Mouse (Mus musculus) lung, embryonic 16.5 days (tissue): ENCODE measurements around the gene Prkcb. TPM values are rescaled to one million over a fixed set of nuclear protein-coding genes. Genes with fewer than 3 reads are reported as not detected.

Source experiments
- ATAC-seq: fragments of 200-750 bp; cut with Nextera tagmentation; 2 replicates; pipeline ENCODE4 v1.8.0; 2017; ENCODE audit warnings: low read depth, mild to moderate bottlenecking, moderate library complexity
- H3K27ac ChIP-seq: fragments of 300-500 bp; sonication (generic); 2 replicates; pipeline ENCODE4 v1.5.1; 2014; ENCODE audit warnings: mild to moderate bottlenecking, control low read depth, low read length
- H3K27me3 ChIP-seq: fragments of 300-500 bp; sonication (generic); 2 replicates; pipeline ENCODE4 v1.6.1; 2014; ENCODE audit warnings: low read depth, low read length, mixed read lengths; ENCODE audit not compliant: control insufficient read depth, insufficient read depth
- H3K36me3 ChIP-seq: fragments of 300-500 bp; sonication (generic); 2 replicates; pipeline ENCODE4 v1.6.1; 2014; ENCODE audit warnings: low read length; ENCODE audit not compliant: control insufficient read depth, insufficient read depth
- H3K4me1 ChIP-seq: fragments of 300-500 bp; sonication (generic); replicated peaks from 2 replicates; pipeline ENCODE4 v1.6.1; 2014; ENCODE audit warnings: low read length, mixed read lengths; ENCODE audit not compliant: control insufficient read depth, insufficient read depth
- H3K4me2 ChIP-seq: fragments of 300-500 bp; sonication (generic); 2 replicates; pipeline ENCODE4 v1.6.1; 2014; ENCODE audit warnings: low read depth, low read length, control low read depth
- H3K4me3 ChIP-seq: fragments of 300-500 bp; sonication (generic); 2 replicates; pipeline ENCODE4 v1.5.1; 2014; ENCODE audit warnings: mild to moderate bottlenecking, low read length, control low read depth
- H3K9ac ChIP-seq: fragments of 300-500 bp; sonication (generic); 2 replicates; pipeline ENCODE4 v1.6.1; 2014; ENCODE audit warnings: low read length, control low read depth
- H3K9me3 ChIP-seq: fragments of 300-500 bp; sonication (generic); 2 replicates; pipeline ENCODE4 v1.6.1; 2016; ENCODE audit warnings: low read length; ENCODE audit not compliant: control insufficient read depth
- WGBS: fragments of 180-500 bp; shearing (Covaris S2); extraction: QIAGEN DNeasy Blood & Tissue Kit; methylation state at CpG from one replicate; pipeline ENCODE4 v1.1.7; 2014; 5-methylcytosine and 5-hydroxymethylcytosine counted together
- polyA plus RNA-seq: library from polyadenylated mRNA; unstranded; fragments of >200 nt; fragmentation: Nextera tagmentation; extraction: Ambion mirVana; gene quantifications from 2 replicates; pipeline ENCODE4 v1.2.1, GENCODE M21; 2015

Prkcb gene
- polyA plus RNA-seq, 1 experiment from 2014 or later = 4.1 TPM

DNA sequence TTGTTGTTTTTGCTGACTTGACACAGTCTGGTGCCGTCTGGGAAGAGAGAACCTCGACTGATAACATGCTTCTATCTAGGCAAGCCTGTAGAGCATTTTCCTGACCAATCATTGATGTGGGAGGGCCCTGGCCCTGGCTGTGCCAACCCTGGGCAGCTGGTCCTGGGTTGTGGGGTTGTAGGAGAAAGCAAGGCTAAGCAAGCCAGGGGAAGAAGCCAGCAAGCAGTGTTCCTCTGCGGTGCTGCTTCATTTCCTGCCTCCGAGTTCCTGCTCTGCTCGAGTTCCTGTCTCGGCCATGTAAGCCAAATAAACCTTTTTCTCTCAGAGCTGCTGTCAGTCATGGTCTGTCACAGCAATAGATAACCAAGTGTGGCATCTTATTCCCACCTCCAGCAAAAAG, 121.4 kb downstream of the Prkcb start:
- no peaks in the 10 kb centered on the region for H3K27me3 ChIP-seq
- H3K4me2 ChIP-seq = no peak overlapping the region
- no peak overlapping the region for H3K27ac ChIP-seq
- peaks cover 3% of the 10 kb centered on the region for H3K4me1 ChIP-seq
- WGBS = 63% methylated on average over 6 of the region's 6 CpGs
- H3K36me3 ChIP-seq = no peaks in the 10 kb centered on the region
- no peak for ATAC-seq
- H3K9ac ChIP-seq = no peak overlapping the region
- no peaks in the 10 kb centered on the region for H3K9me3 ChIP-seq
- no peak overlapping the region for H3K4me3 ChIP-seq

- Histone ChIP-seq H3K36me3 (no peaks in the 10 kb centered on the region), H3K4me1 (no peaks in the 10 kb centered on the region), H3K27me3 (no peaks in the 10 kb centered on the region), H3K4me3 (no peak overlapping the region), H3K9me3 (no peaks in the 10 kb centered on the region), H3K4me2 (no peak overlapping the region), H3K27ac (no peak overlapping the region), H3K9ac (no peak overlapping the region)
- WGBS = 69% methylated on average over 3 of the region's 3 CpGs
- ATAC-seq = no peak
Measured at GRCm38 (mm10) chr7:122410873-122411272, 122.3 kb downstream of the Prkcb start.

DNA sequence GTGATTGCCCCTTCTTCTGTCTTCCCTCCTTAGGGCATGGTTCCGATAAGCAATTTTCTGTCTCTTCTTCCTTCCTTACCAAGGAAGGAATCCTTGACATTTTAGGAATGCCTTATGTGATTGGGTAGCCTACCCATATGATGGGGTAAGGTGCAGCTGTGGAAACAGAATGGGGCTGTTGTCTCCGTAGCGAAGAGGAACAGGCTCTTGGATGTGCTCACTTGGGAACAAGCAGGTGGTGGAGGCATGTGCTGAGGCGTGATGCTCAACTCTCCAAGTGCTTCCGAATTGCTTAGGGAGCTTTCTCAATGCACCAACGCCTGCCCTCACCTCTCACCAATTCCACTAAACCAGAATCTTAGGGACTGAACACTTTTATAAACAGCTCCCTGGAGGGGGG, 124.7 kb downstream of the Prkcb start:
- Histone ChIP-seq H3K4me2 (no peak overlapping the region), H3K27me3 (no peaks in the 10 kb centered on the region), H3K9me3 (no peaks in the 10 kb centered on the region), H3K4me1 (no peaks in the 10 kb centered on the region), H3K9ac (no peak overlapping the region), H3K27ac (no peak overlapping the region), H3K4me3 (no peak overlapping the region), H3K36me3 (no peaks in the 10 kb centered on the region)
- 76% methylated on average over 6 of the region's 6 CpGs for WGBS
- no peak for ATAC-seq

- Histone ChIP-seq H3K27ac (no peak overlapping the region), H3K4me2 (no peak overlapping the region), H3K36me3 (no peaks in the 10 kb centered on the region), H3K4me1 (no peaks in the 10 kb centered on the region), H3K9me3 (no peaks in the 10 kb centered on the region), H3K4me3 (no peak overlapping the region), H3K9ac (no peak overlapping the region), H3K27me3 (no peaks in the 10 kb centered on the region)
- 78% methylated on average over 10 of the region's 10 CpGs for WGBS
- ATAC-seq = no peak
Measured at GRCm38 (mm10) chr7:122414146-122414545, 125.6 kb downstream of the Prkcb start.

DNA sequence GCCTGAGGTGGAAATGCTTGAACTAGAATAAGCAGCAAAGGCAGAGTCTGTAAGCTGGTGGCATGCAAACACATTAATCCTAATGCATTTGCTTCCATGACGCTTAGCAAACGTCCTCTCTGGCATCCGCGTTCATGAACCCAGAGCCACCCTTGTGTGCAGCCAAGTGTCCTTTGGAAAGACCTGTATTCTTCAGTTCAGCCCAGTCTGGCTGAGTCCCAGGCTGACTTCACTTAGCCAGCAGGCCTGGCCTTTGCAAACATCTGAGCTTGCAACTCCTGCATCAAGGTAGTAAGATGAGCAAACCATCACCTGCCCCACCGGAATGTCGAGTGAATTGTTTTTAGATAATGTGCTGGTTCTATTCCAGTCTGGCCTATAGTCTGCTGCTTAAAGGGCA, 126.1 kb downstream of the Prkcb start:
- Histone ChIP-seq H3K9me3 (no peaks in the 10 kb centered on the region), H3K36me3 (no peaks in the 10 kb centered on the region), H3K4me2 (no peak overlapping the region), H3K4me3 (no peak overlapping the region), H3K4me1 (no peaks in the 10 kb centered on the region), H3K9ac (no peak overlapping the region), H3K27ac (no peak overlapping the region), H3K27me3 (no peaks in the 10 kb centered on the region)
- WGBS = 72% methylated on average over 6 of the region's 6 CpGs
- no peak for ATAC-seq

DNA sequence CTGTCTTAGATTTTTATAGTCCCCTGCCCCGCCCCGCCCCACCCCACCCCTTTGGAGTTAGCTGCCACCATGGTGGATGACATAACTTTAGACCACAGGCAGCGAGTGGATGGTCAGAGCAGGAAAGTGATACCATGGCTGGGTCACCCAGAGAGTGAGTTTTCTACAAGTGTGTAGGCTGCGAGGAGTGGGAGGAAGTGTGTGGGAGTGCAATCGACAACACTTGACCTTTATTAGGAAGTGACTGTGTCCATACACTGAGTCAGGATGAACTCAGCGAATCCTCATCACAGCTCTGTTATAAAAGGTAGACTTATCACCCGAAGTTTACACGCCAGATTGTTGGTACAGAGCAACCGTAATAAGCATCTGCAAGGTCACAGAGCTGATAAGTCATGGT, 126.8 kb downstream of the Prkcb start:
- Histone ChIP-seq H3K4me2 (no peak overlapping the region), H3K36me3 (no peaks in the 10 kb centered on the region), H3K4me1 (no peaks in the 10 kb centered on the region), H3K9ac (no peak overlapping the region), H3K9me3 (no peaks in the 10 kb centered on the region), H3K27me3 (no peaks in the 10 kb centered on the region), H3K27ac (no peak overlapping the region), H3K4me3 (no peak overlapping the region)
- 73% methylated on average over 9 of the region's 9 CpGs for WGBS
- no peak for ATAC-seq

DNA sequence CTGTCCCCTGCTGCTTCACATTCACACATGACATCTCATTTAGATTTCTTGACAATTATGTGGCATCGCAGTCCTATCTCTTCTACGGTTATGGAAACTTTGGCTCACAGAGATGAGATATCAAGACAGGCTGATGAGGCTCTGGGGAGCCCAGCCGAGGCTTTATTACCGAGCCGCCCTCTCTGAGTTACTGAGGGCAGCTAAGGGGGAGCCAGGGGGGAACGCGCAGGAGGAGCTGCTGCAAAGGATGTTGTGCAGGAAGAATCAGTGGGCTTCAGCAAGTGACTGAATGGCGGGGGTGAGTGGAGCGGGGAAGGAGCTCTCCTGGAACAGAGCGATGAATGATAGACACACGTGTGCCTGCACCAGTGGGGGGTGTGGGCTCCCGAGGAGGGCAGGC, 127.4 kb downstream of the Prkcb start:
- no peaks in the 10 kb centered on the region for H3K9me3 ChIP-seq
- H3K4me2 ChIP-seq = no peak overlapping the region
- 52% methylated on average over 12 of the region's 12 CpGs for WGBS
- H3K4me1 ChIP-seq = no peaks in the 10 kb centered on the region
- H3K9ac ChIP-seq = no peak overlapping the region
- H3K27ac ChIP-seq = no peak overlapping the region
- no peak overlapping the region for H3K4me3 ChIP-seq
- no peaks in the 10 kb centered on the region for H3K27me3 ChIP-seq
- H3K36me3 ChIP-seq = no peaks in the 10 kb centered on the region
- ATAC-seq = no peak

DNA sequence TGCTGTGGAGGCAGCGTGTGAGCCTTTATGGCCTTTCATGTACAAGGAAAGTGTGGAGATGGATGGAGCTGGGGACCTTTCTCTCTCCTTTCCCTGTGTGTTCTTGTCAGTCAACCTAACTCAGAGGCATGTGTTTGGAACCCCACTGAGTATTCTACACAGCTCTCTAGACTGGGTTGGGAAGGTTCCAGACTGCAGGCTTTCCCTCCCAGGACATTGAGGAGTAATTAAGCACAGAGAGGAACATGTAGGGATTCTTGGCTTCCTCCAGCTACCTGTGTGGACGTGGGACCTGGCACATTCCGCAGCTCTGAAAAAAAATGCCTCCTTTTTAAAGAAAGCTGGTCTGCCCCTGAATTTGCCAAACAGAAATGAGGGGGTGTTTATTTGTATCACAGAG, 130.0 kb downstream of the Prkcb start:
- Histone ChIP-seq H3K9me3 (no peaks in the 10 kb centered on the region), H3K27ac (no peak overlapping the region), H3K4me1 (no peaks in the 10 kb centered on the region), H3K36me3 (no peaks in the 10 kb centered on the region), H3K9ac (no peak overlapping the region), H3K4me3 (no peak overlapping the region), H3K4me2 (no peak overlapping the region), H3K27me3 (no peaks in the 10 kb centered on the region)
- WGBS = 63% methylated on average over 3 of the region's 3 CpGs
- ATAC-seq = no peak

DNA sequence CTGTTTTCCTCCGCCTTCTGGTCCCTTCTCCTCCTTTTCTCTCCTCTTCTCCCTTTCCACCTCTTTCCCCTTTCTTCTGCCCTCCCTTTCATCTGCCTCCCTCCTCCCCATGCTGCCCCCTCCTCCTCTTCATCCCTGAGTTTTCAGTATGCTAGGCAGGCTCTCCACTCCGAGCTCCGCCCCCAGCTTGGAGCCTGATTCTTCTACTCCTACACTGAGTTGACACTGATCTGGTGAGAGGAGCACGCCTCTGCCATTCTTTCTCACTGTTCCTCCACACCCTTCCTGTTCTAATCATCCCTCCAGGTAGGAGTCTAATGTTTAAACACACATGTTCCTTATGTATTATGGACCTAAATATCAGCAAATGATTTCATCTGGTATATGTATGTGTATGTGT, 135.3 kb downstream of the Prkcb start:
- H3K4me1 ChIP-seq = no peaks in the 10 kb centered on the region
- no peaks in the 10 kb centered on the region for H3K27me3 ChIP-seq
- no peak overlapping the region for H3K4me3 ChIP-seq
- H3K27ac ChIP-seq = no peak overlapping the region
- no peaks in the 10 kb centered on the region for H3K9me3 ChIP-seq
- H3K4me2 ChIP-seq = no peak overlapping the region
- no peak for ATAC-seq
- 35% methylated on average over 4 of the region's 4 CpGs for WGBS
- H3K9ac ChIP-seq = no peak overlapping the region
- no peaks in the 10 kb centered on the region for H3K36me3 ChIP-seq

DNA sequence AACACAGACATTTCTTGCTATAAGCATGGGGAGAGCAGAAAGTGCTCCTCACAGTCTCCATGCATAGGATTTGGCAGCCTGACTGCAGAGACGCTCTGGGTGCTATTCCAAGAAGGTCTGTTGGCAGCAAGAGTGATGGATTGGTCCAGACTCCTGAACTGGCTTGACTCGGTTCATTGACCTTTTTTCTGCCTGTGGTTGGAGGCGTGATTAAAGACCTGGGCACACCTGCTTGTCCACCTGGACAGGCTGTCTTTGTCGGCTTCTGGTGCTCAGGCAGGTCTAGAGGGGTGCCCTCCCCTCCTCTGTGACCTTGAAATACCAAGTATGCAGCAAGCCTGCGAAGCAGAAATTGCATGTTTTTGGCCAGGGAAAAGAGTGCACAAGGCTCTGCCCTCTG, 140.6 kb downstream of the Prkcb start:
- Histone ChIP-seq H3K9me3 (no peaks in the 10 kb centered on the region), H3K4me2 (no peak overlapping the region), H3K9ac (no peak overlapping the region), H3K27me3 (no peaks in the 10 kb centered on the region), H3K4me1 (no peaks in the 10 kb centered on the region), H3K36me3 (no peaks in the 10 kb centered on the region), H3K4me3 (no peak overlapping the region), H3K27ac (no peak overlapping the region)
- ATAC-seq = no peak
- 35% methylated on average over 5 of the region's 5 CpGs for WGBS
